In the genomic region with DNA sequence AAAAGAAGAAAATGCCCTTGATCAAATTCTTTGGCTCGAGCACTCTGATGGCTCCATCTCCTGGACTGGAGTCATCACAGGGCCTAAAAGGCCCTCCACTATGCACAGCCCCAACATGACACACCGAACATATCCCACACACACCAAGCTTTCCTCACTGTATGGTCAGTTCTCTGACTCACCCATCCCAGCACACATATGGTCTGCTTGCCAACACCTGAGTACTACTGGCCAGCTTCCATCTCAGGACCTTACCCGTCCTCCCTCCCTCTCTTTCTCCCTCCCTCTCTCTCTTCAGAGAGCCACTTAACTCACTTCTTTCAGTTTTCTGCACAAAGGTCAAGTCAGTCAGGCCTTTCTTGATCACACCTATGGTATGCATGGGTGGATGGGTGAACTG, we compare ENCODE assay signal across 24 mouse cellular contexts. TPM values are rescaled to one million over a fixed set of nuclear protein-coding genes. Genes with fewer than 3 reads are reported as not detected.
DNase-seq lines count a peak whose midpoint lies in the region; ATAC-seq and TF ChIP-seq lines count a peak whose summit lies in the region.
"Had no signal": no experiment of that assay in that cellular context is flagged by ENCODE, and none has a peak within 500 bp of the region (broad histone marks: within the 10 kb centered on the region; RNA-seq: fewer than 3 reads in every experiment).

No protein-coding gene starts in this region.

- no peak overlapping the region for H3K4me3 ChIP-seq in heart, embryonic 11.5 days (ENCODE audit: low read depth, low read length)
- H3K4me3 ChIP-seq in lung, postnatal 0 days (ENCODE audit: low read depth, low read length) = no peak overlapping the region
- no peak overlapping the region for H3K4me3 ChIP-seq in intestine, postnatal 0 days (ENCODE audit: low read depth, low read length)
- H3K4me3 ChIP-seq in forebrain, embryonic 15.5 days = no peak overlapping the region
- H3K4me3 ChIP-seq: erythroblast, embryonic 14.5 days had no signal

- no peak overlapping the region for H3K4me2 ChIP-seq in heart, embryonic 11.5 days
- no peak overlapping the region for H3K4me2 ChIP-seq in lung, postnatal 0 days (replicated peaks; ENCODE audit: low read depth, low read length)
- H3K4me2 ChIP-seq in intestine, postnatal 0 days (replicated peaks; ENCODE audit: low read depth) = no peak overlapping the region
- H3K4me2 ChIP-seq in forebrain, embryonic 15.5 days (replicated peaks) = no peak overlapping the region
- H3K4me2 ChIP-seq: hindbrain, embryonic 14.5 days had no signal

- no peaks in the 10 kb centered on the region for H3K9me3 ChIP-seq in heart, embryonic 11.5 days (replicated peaks; ENCODE audit: control insufficient read depth, low read length)
- H3K9me3 ChIP-seq in lung, postnatal 0 days (ENCODE audit: low read length) = no peaks in the 10 kb centered on the region
- H3K9me3 ChIP-seq in intestine, postnatal 0 days (ENCODE audit: control insufficient read depth) = no peaks in the 10 kb centered on the region
- peaks cover 8% of the 10 kb centered on the region; the same call in 1 of the 2 replicates for H3K9me3 ChIP-seq in forebrain, embryonic 15.5 days
- H3K9me3 ChIP-seq: G1E had no signal

- TF ChIP-seq CTCF in lung, postnatal 0 days (IDR thresholded peaks at IDR 0.05) = no peak
- TF ChIP-seq CTCF in intestine, postnatal 0 days (IDR thresholded peaks at IDR 0.05; ENCODE audit: low read depth) = 0 out of 2 replicates have a peak, but pooled peaks have one; percentile 17

- H3K27ac ChIP-seq in heart, embryonic 11.5 days (ENCODE audit: low read depth, low read length) = no peak overlapping the region
- no peak overlapping the region for H3K27ac ChIP-seq in lung, postnatal 0 days (ENCODE audit: low read length)
- no peak overlapping the region for H3K27ac ChIP-seq in intestine, postnatal 0 days (ENCODE audit: low read depth, low read length)
- no peak overlapping the region for H3K27ac ChIP-seq in forebrain, embryonic 15.5 days (replicated peaks)
- H3K27ac ChIP-seq: hindbrain, embryonic 14.5 days; kidney, postnatal 0 days had no signal

- ATAC-seq in heart, embryonic 11.5 days (replicated peaks; ENCODE audit: insufficient number of reproducible peaks, low FRiP score, low TSS enrichment) = no peak
- peak; percentile 54 for ATAC-seq in lung, postnatal 0 days
- ATAC-seq in intestine, postnatal 0 days = no peak
- no peak for ATAC-seq in forebrain, embryonic 15.5 days (replicated peaks)
- no peak for ATAC-seq in granulocyte monocyte progenitor cell, adult 5-6 weeks (replicated peaks; ENCODE audit: poor library complexity, severe bottlenecking)
- ATAC-seq: Patski had no signal

- no peaks in the 10 kb centered on the region for H3K36me3 ChIP-seq in heart, embryonic 11.5 days (ENCODE audit: control insufficient read depth, insufficient read depth, low read length)
- H3K36me3 ChIP-seq in lung, postnatal 0 days (ENCODE audit: insufficient read depth, low read length) = no peaks in the 10 kb centered on the region
- no peaks in the 10 kb centered on the region for H3K36me3 ChIP-seq in intestine, postnatal 0 days (ENCODE audit: control insufficient read depth, insufficient read depth)
- H3K36me3 ChIP-seq in forebrain, embryonic 15.5 days = no peaks in the 10 kb centered on the region
- H3K36me3 ChIP-seq: G1E had no signal

- WGBS in heart, embryonic 11.5 days (ENCODE audit: insufficient replicate concordance) = 93% methylated on average over 3 of the region's 3 CpGs
- WGBS in lung, postnatal 0 days = 72% methylated on average over 3 of the region's 3 CpGs
- WGBS in intestine, postnatal 0 days = 84% methylated on average over 3 of the region's 3 CpGs
- 87% methylated on average over 3 of the region's 3 CpGs for WGBS in forebrain, embryonic 15.5 days

- no peak for TF ChIP-seq EP300 in lung, postnatal 0 days (IDR thresholded peaks at IDR 0.05)

- peak; percentile 46 for DNase-seq in heart, postnatal 4 days
- DNase-seq in lung, postnatal 0 days (ENCODE audit: low spot score) = no peak
- DNase-seq in lung, postnatal 25 days (ENCODE audit: low spot score) = no peak
- peak; percentile 24 for DNase-seq in brain, adult 2 months (ENCODE audit: low read depth, low spot score)
- DNase-seq: adrenal gland, postnatal 36 days; cerebellum, adult 2 months; cerebellum, postnatal 14 days; gastrocnemius, postnatal 14 days; heart, adult 18-20 months; kidney, adult 8-10 months; kidney, postnatal 4 days; midbrain, embryonic 14.5 days; right cerebral cortex, adult 18-20 months; spleen, adult 18-20 months; thymus, postnatal 14 days had no signal

- H3K4me1 ChIP-seq in heart, embryonic 11.5 days (ENCODE audit: control insufficient read depth, insufficient read depth, low read length) = peaks cover 20% of the 10 kb centered on the region
- peaks cover 11% of the 10 kb centered on the region; the same call in 1 of the 2 replicates for H3K4me1 ChIP-seq in lung, postnatal 0 days (ENCODE audit: insufficient read depth, low read depth, low read length)
- H3K4me1 ChIP-seq in intestine, postnatal 0 days (replicated peaks; ENCODE audit: control insufficient read depth, insufficient read depth, low read length) = peaks cover 18% of the 10 kb centered on the region; the same call in 1 of the 2 replicates
- peaks cover 19% of the 10 kb centered on the region for H3K4me1 ChIP-seq in forebrain, embryonic 15.5 days

- H3K27me3 ChIP-seq in heart, embryonic 11.5 days (ENCODE audit: control insufficient read depth, insufficient read depth, low read length) = no peaks in the 10 kb centered on the region
- H3K27me3 ChIP-seq in lung, postnatal 0 days (replicated peaks; ENCODE audit: insufficient read depth, low read length) = no peaks in the 10 kb centered on the region
- H3K27me3 ChIP-seq in intestine, postnatal 0 days (replicated peaks; ENCODE audit: control insufficient read depth, insufficient read depth, low read length) = no peaks in the 10 kb centered on the region
- H3K27me3 ChIP-seq in forebrain, embryonic 15.5 days = peaks cover 47% of the 10 kb centered on the region
- H3K27me3 ChIP-seq: Patski had no signal

- no peak overlapping the region for H3K9ac ChIP-seq in heart, embryonic 11.5 days (ENCODE audit: low read depth, low read length)
- no peak overlapping the region for H3K9ac ChIP-seq in lung, postnatal 0 days (replicated peaks; ENCODE audit: low read depth)
- no peak overlapping the region for H3K9ac ChIP-seq in intestine, postnatal 0 days (ENCODE audit: low read depth, low read length)
- no peak overlapping the region for H3K9ac ChIP-seq in forebrain, embryonic 15.5 days (replicated peaks)
- H3K9ac ChIP-seq: hindbrain, embryonic 14.5 days had no signal

RNA-seq across cellular contexts. Expression of a gene that starts 36.0 kb away (rescaled TPM):
- total RNA-seq in heart, postnatal 4 days (2021) = 10 to 100 TPM; 28.5 to 28.9 TPM
- polyA plus RNA-seq in heart, embryonic 11.5 days (2014; fragmentation: Nextera tagmentation; extraction: Ambion mirVana) = 38.2 and 39.2 TPM in 2 replicates
- 21.4 and 21.5 TPM in 2 replicates for polyA plus RNA-seq in lung, postnatal 0 days (2015; fragmentation: Nextera tagmentation; extraction: Ambion mirVana)
- polyA plus RNA-seq in intestine, postnatal 0 days (2015; fragmentation: Nextera tagmentation; extraction: Ambion mirVana) = 7.0 and 7.5 TPM in 2 replicates
- 2.0 and 2.3 TPM in 2 replicates for polyA plus RNA-seq in forebrain, embryonic 15.5 days (2015; fragmentation: Nextera tagmentation; extraction: Ambion mirVana)
- 0.30 and 2.4 TPM in 2 replicates for total RNA-seq in granulocyte monocyte progenitor cell, adult 5-6 weeks (2014; fragmentation: Nextera tagmentation)
- 1.6 and 2.4 TPM in 2 replicates for total RNA-seq in granulocyte monocyte progenitor cell, adult 5-6 weeks (2017)
- polyA plus RNA-seq: G1E had no signal

Comparison
In these comparisons a context has a peak if more than half of its experiments do, and no peak if none do; other contexts are left out.
1. DNase-seq: peak in heart, postnatal 4 days (single experiment) and brain, adult 2 months (single experiment); none in lung, postnatal 0 days (single experiment) and lung, postnatal 25 days (single experiment).